8 mouse cellular contexts compared by ENCODE assay signal in the genomic region with DNA sequence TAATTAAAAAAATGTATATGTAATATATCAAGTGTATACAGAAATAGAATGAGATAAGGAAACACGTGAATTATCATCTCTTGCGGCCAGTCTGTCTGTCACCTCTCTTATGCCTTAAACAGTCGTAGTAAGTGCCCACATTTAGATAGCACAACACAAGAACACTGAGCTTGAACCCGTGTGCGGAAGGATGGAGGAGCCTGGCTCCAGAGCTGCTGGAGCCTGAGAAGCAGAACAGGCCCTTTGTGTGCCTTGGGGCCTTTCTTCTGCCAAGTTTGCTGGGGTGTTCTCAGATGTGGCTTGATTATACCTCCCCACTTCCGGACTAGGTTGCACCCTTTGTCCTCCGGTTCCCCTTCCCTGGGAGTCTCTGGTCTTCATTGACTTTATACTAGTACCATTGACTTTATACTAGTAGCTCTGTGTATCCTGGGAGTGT. TPM values are rescaled to one million over a fixed set of nuclear protein-coding genes. Genes with fewer than 3 reads are reported as not detected.
DNase-seq lines count a peak whose midpoint lies in the region; ATAC-seq and TF ChIP-seq lines count a peak whose summit lies in the region.

No protein-coding gene starts in this region.

- H3K36me3 ChIP-seq in forebrain, embryonic 13.5 days (ENCODE audit: poor library complexity, severe bottlenecking), result peaks cover 7% of the 10 kb centered on the region; the same call in 1 of the 2 replicates
- no peaks in the 10 kb centered on the region for H3K36me3 ChIP-seq in hindbrain, embryonic 15.5 days
- no peaks in the 10 kb centered on the region for H3K36me3 ChIP-seq in neural tube, embryonic 15.5 days

- H3K4me2 ChIP-seq in forebrain, embryonic 13.5 days, result peak overlapping the region; percentile 35
- H3K4me2 ChIP-seq in hindbrain, embryonic 15.5 days, result 0 out of 2 replicates have a peak overlapping the region, but pooled peaks have one; percentile 21
- no peak overlapping the region; the same call in 1 of the 2 replicates for H3K4me2 ChIP-seq in neural tube, embryonic 15.5 days

- peak overlapping the region; percentile 93 for H3K27ac ChIP-seq in forebrain, embryonic 13.5 days
- H3K27ac ChIP-seq in hindbrain, embryonic 15.5 days (replicated peaks), result peak overlapping the region; percentile 74
- H3K27ac ChIP-seq in neural tube, embryonic 15.5 days (replicated peaks), result peak overlapping the region; percentile 83

- WGBS in forebrain, embryonic 13.5 days, result 51% methylated on average over 7 of the region's 7 CpGs
- 51% methylated on average over 7 of the region's 7 CpGs for WGBS in hindbrain, embryonic 15.5 days
- WGBS in lung, adult 2 months, result 13% methylated on average over 7 of the region's 7 CpGs
- WGBS in neural tube, embryonic 15.5 days, result 54% methylated on average over 7 of the region's 7 CpGs

- H3K27me3 ChIP-seq in forebrain, embryonic 13.5 days, result no peaks in the 10 kb centered on the region
- no peaks in the 10 kb centered on the region for H3K27me3 ChIP-seq in hindbrain, embryonic 15.5 days
- H3K27me3 ChIP-seq in neural tube, embryonic 15.5 days (replicated peaks), result no peaks in the 10 kb centered on the region

- TF ChIP-seq CTCF in lung, adult 2 months (IDR thresholded peaks at IDR 0.05; ENCODE audit: insufficient read depth, low read length), result no peak

- peaks cover 31% of the 10 kb centered on the region for H3K4me1 ChIP-seq in forebrain, embryonic 13.5 days
- peaks cover 29% of the 10 kb centered on the region for H3K4me1 ChIP-seq in hindbrain, embryonic 15.5 days (replicated peaks)
- peaks cover 28% of the 10 kb centered on the region for H3K4me1 ChIP-seq in lung, adult 2 months (ENCODE audit: control insufficient read depth, insufficient read depth, low read length)
- H3K4me1 ChIP-seq in neural tube, embryonic 15.5 days, result peaks cover 31% of the 10 kb centered on the region

- no peaks in the 10 kb centered on the region; the same call in 1 of the 2 replicates for H3K9me3 ChIP-seq in forebrain, embryonic 13.5 days (replicated peaks)
- H3K9me3 ChIP-seq in hindbrain, embryonic 15.5 days, result no peaks in the 10 kb centered on the region
- H3K9me3 ChIP-seq in neural tube, embryonic 15.5 days (replicated peaks), result no peaks in the 10 kb centered on the region

- peak; percentile 54 for DNase-seq in cerebellum, adult 11-12 months
- no peak for DNase-seq in cerebellum, adult 11 months
- peak; percentile 35 for DNase-seq in MN1 (ENCODE audit: low spot score)
- DNase-seq in lung, adult 2 months, result peak; percentile 51
- DNase-seq in frontal cortex, postnatal 14 days (ENCODE audit: low spot score in 2 of 2), result no peak

- no peak overlapping the region for H3K4me3 ChIP-seq in forebrain, embryonic 13.5 days
- no peak overlapping the region for H3K4me3 ChIP-seq in hindbrain, embryonic 15.5 days
- no peak overlapping the region for H3K4me3 ChIP-seq in lung, adult 2 months (replicated peaks; ENCODE audit: extremely low read depth, low read depth, low read length)
- H3K4me3 ChIP-seq in neural tube, embryonic 15.5 days (replicated peaks), result no peak overlapping the region

- no peak overlapping the region for H3K9ac ChIP-seq in forebrain, embryonic 13.5 days
- no peak overlapping the region for H3K9ac ChIP-seq in hindbrain, embryonic 15.5 days
- H3K9ac ChIP-seq in neural tube, embryonic 15.5 days (replicated peaks), result no peak overlapping the region

- no peak for TF ChIP-seq POLR2A in lung, adult 2 months (IDR thresholded peaks at IDR 0.05; ENCODE audit: borderline replicate concordance, extremely low read depth, low read depth, low read length)

- ATAC-seq in forebrain, embryonic 13.5 days, result peak; percentile 29; the same call in 1 of the 2 replicates
- ATAC-seq in hindbrain, embryonic 15.5 days (ENCODE audit: low FRiP score, low read depth), result no peak
- ATAC-seq in neural tube, embryonic 15.5 days (ENCODE audit: low FRiP score), result no peak

RNA-seq across cellular contexts. Expression of gene Atf7ip, which starts 25.8 kb away (rescaled TPM):
- polyA plus RNA-seq in forebrain, embryonic 13.5 days (2015; fragmentation: Nextera tagmentation; extraction: Ambion mirVana), result 47.3 and 56.6 TPM in 2 replicates
- polyA plus RNA-seq in hindbrain, embryonic 15.5 days (2015; fragmentation: Nextera tagmentation; extraction: Ambion mirVana), result 36.1 and 43.7 TPM in 2 replicates
- polyA plus RNA-seq in lung, adult 2 months (2012; rRNA removed), result 24.8 and 28.3 TPM in 2 replicates
- 33.5 and 36.0 TPM in 2 replicates for polyA plus RNA-seq in neural tube, embryonic 15.5 days (2015; fragmentation: Nextera tagmentation; extraction: Ambion mirVana)

Comparison
In these comparisons a context has a peak if more than half of its experiments do, and no peak if none do; other contexts are left out.
1. DNase-seq: peak in cerebellum, adult 11-12 months (single experiment), MN1 (single experiment) and lung, adult 2 months (single experiment); none in cerebellum, adult 11 months (single experiment) and frontal cortex, postnatal 14 days (0 of 2).
2. Peak in every context shown above with its lines, with median percentiles within 50 percentile points of each other: H3K27ac ChIP-seq.